Mouse (Mus musculus) CH12.LX (cell line): Measurements from ENCODE around the gene Gzmm. TPM values are rescaled to one million over a fixed set of nuclear protein-coding genes. Genes with fewer than 3 reads are reported as not detected.
A peak's percentile ranks its signal among the peaks of the same experiment; 100 is the strongest.

Experiments used
- DNase-seq: peaks from one replicate; pipeline ENCODE4 v3.0.0-alpha.2; 2013; ENCODE audit errors: extremely low read depth
- H3K27ac ChIP-seq: 2 replicates; pipeline ENCODE4 v1.5.1; 2012; ENCODE audit warnings: low read depth, mild to moderate bottlenecking, control low read depth, moderate library complexity; ENCODE audit not compliant: insufficient read depth
- H3K27me3 ChIP-seq: replicated peaks from 2 replicates; pipeline ENCODE3; 2012; ENCODE audit warnings: inconsistent platforms
- H3K36me3 ChIP-seq, 2 experiments: replicated peaks in 1 of 2; 2 replicates each; pipeline versions ENCODE3 to v1.6.1; 2012; ENCODE audit warnings: inconsistent platforms in 1 of 2, low read length in 1 of 2, mild to moderate bottlenecking in 1 of 2, mixed read lengths in 1 of 2, moderate library complexity in 1 of 2; ENCODE audit not compliant: control insufficient read depth in 1 of 2, insufficient read depth in 1 of 2
- H3K4me1 ChIP-seq, 2 experiments: 2 replicates each; pipeline ENCODE4 v1.6.1; 2012; ENCODE audit warnings: inconsistent platforms in 1 of 2, moderate library complexity in 1 of 2; ENCODE audit not compliant: insufficient read depth in 2 of 2, control insufficient read depth in 1 of 2
- H3K4me2 ChIP-seq: 2 replicates; pipeline ENCODE4 v1.6.1; 2012; ENCODE audit warnings: low read depth, mild to moderate bottlenecking, control low read depth; ENCODE audit not compliant: poor library complexity, insufficient read depth, severe bottlenecking
- H3K4me3 ChIP-seq, 3 experiments: fragments of 150-350 bp in 1 of 3; sonication (generic) in 1 of 3; replicated peaks in 1 of 3; 2 replicates each; pipeline versions ENCODE3 to v1.5.1; 2011 to 2012; ENCODE audit warnings: low read depth in 2 of 3, low read length in 2 of 3, mild to moderate bottlenecking in 2 of 3, moderate library complexity in 2 of 3, control low read depth in 1 of 3, improper control_type of control experiment in 1 of 3, inconsistent platforms in 1 of 3, mixed read lengths in 1 of 3; ENCODE audit not compliant: poor library complexity in 1 of 3
- H3K79me2 ChIP-seq: replicated peaks from 2 replicates; pipeline ENCODE4 v1.6.1; 2012; ENCODE audit warnings: mild to moderate bottlenecking, moderate library complexity; ENCODE audit not compliant: control insufficient read depth, poor library complexity, insufficient read depth, severe bottlenecking; ENCODE audit errors: extremely low read depth
- H3K9ac ChIP-seq: 2 replicates; pipeline ENCODE4 v1.6.1; 2012; ENCODE audit warnings: low read depth, mild to moderate bottlenecking, control low read depth, moderate library complexity; ENCODE audit not compliant: insufficient read depth
- H3K9me3 ChIP-seq: replicated peaks from 2 replicates; pipeline ENCODE3; 2012; ENCODE audit warnings: low read length, inconsistent platforms, mixed read lengths
- CHD1 ChIP-seq: IDR thresholded peaks from 2 replicates; pipeline ENCODE4 v1.6.1; 2012; ENCODE audit warnings: low read depth, low read length, improper control_type of control experiment, inconsistent platforms
- CHD2 ChIP-seq: IDR thresholded peaks from 2 replicates; pipeline ENCODE4 v1.6.1; 2011; ENCODE audit warnings: low read length, improper control_type of control experiment
- E2F4 ChIP-seq: IDR thresholded peaks from 2 replicates; pipeline ENCODE4 v1.6.1; 2011; ENCODE audit warnings: low read depth, low read length, improper control_type of control experiment; ENCODE audit not compliant: insufficient replicate concordance
- EP300 ChIP-seq: IDR thresholded peaks from 2 replicates; pipeline ENCODE4 v1.6.1; 2011; ENCODE audit warnings: low read length, improper control_type of control experiment
- GABPA ChIP-seq: IDR thresholded peaks from 2 replicates; pipeline ENCODE4 v1.6.1; 2012; ENCODE audit warnings: low read depth, low read length, improper control_type of control experiment, inconsistent platforms; ENCODE audit not compliant: insufficient replicate concordance
- JUND ChIP-seq: conservative IDR thresholded peaks from 2 replicates; pipeline ENCODE4 v1.6.1; 2011; ENCODE audit warnings: low read depth, low read length, improper control_type of control experiment
- MAFK ChIP-seq: IDR thresholded peaks from 2 replicates; pipeline ENCODE4 v1.6.1; 2011; ENCODE audit warnings: low read length, improper control_type of control experiment; ENCODE audit not compliant: insufficient replicate concordance
- MAX ChIP-seq: IDR thresholded peaks from 2 replicates; pipeline ENCODE4 v1.6.1; 2011; ENCODE audit warnings: low read length, improper control_type of control experiment
- MAZ ChIP-seq: IDR thresholded peaks from 2 replicates; pipeline ENCODE4 v1.6.1; 2012; ENCODE audit warnings: low read depth, mild to moderate bottlenecking, inconsistent platforms, low read length, improper control_type of control experiment, moderate library complexity
- MEF2A ChIP-seq: IDR thresholded peaks from 2 replicates; pipeline ENCODE4 v1.6.1; 2014; ENCODE audit warnings: low read depth, mild to moderate bottlenecking, inconsistent platforms, low read length, improper control_type of control experiment, borderline replicate concordance
- MXI1 ChIP-seq: IDR thresholded peaks from 2 replicates; pipeline ENCODE4 v1.6.1; 2011; ENCODE audit warnings: mild to moderate bottlenecking, low read depth, low read length, improper control_type of control experiment
- MYC ChIP-seq: IDR thresholded peaks from 2 replicates; pipeline ENCODE4 v1.6.1; 2011; ENCODE audit warnings: low read depth, mild to moderate bottlenecking, improper control_type of control experiment, low read length
- NELFE ChIP-seq: IDR thresholded peaks from 2 replicates; pipeline ENCODE4 v1.6.1; 2011; ENCODE audit warnings: low read depth, low read length, improper control_type of control experiment
- NRF1 ChIP-seq: IDR thresholded peaks from 2 replicates; pipeline ENCODE4 v1.6.1; 2014; ENCODE audit warnings: low read depth, mild to moderate bottlenecking, inconsistent platforms, low read length, improper control_type of control experiment, moderate library complexity
- PAX5 ChIP-seq: IDR thresholded peaks from 2 replicates; pipeline ENCODE4 v1.6.1; 2012; ENCODE audit warnings: low read length, inconsistent platforms, mixed read lengths
- POLR2A ChIP-seq: IDR thresholded peaks from 2 replicates; pipeline ENCODE4 v1.6.1; 2011; ENCODE audit warnings: low read depth, mild to moderate bottlenecking, improper control_type of control experiment, low read length
- POLR2AphosphoS2 ChIP-seq: IDR thresholded peaks from 2 replicates; pipeline ENCODE4 v1.6.1; 2011; ENCODE audit warnings: low read depth, low read length, improper control_type of control experiment
- RAD21 ChIP-seq: IDR thresholded peaks from 2 replicates; pipeline ENCODE4 v1.6.1; 2011; ENCODE audit warnings: low read depth, mild to moderate bottlenecking, low read length, improper control_type of control experiment, moderate library complexity
- USF2 ChIP-seq: conservative IDR thresholded peaks from 2 replicates; pipeline ENCODE4 v1.6.1; 2011; ENCODE audit warnings: low read depth, low read length, improper control_type of control experiment
- ZKSCAN1 ChIP-seq: IDR thresholded peaks from 2 replicates; pipeline ENCODE4 v1.6.1; 2012; ENCODE audit warnings: low read depth, inconsistent platforms, low read length, improper control_type of control experiment, borderline replicate concordance
- ZNF384 ChIP-seq: IDR thresholded peaks from 2 replicates; pipeline ENCODE4 v1.6.1; 2012; ENCODE audit warnings: low read depth, low read length, improper control_type of control experiment, inconsistent platforms
- dilution Hi-C: fragments of 300-500 bp; cut with MboI; formaldehyde crosslinking; loops from 2 replicates; pipeline ENCODE4 v1.14.3; 2020; ENCODE audit warnings: low sequenced_read_pairs; ENCODE audit not compliant: extremely low pct_unique_long_range_greater_than_20kb, extremely low pct_ligation_motif_present
- in situ Hi-C: fragments of 300-500 bp; cut with MboI; formaldehyde crosslinking; loops from 3 replicates; pipeline ENCODE4 v1.14.3; 2019; ENCODE audit warnings: low sequenced_read_pairs, low pct_ligation_motif_present, low pct_unique_long_range_greater_than_20kb, mixed read lengths
- polyA plus RNA-seq: library from polyadenylated mRNA; unstranded; fragments of >175 nt; gene quantifications from 2 replicates; pipeline ENCODE4 v1.2.1, GENCODE M21; 2012; ENCODE audit warnings: low read depth; ENCODE audit not compliant: insufficient read length
- total RNA-seq, 2 experiments: library from RNA; depleted of rRNA; stranded (reverse); fragments of 300-350 nt in 1 of 2; fragments of >200 nt in 1 of 2; gene quantifications; 2 replicates each; pipeline ENCODE4 v1.2.3; 2012 to 2014

Gene Gzmm
- total and polyA plus RNA-seq, 3 experiments: 0.17 to 0.73 (median 0.59) TPM

- no peak for TF ChIP-seq E2F4
These were observed 5.8 kb upstream of the Gzmm start (continued) for GRCm38 (mm10) chr10:79682916-79683582.

GRCm38 (mm10) chr10:79683726-79684640 lies 4.8 kb upstream of the Gzmm start:
- Histone ChIP-seq H3K27ac (peak overlapping the region; percentile 26), H3K36me3 (peaks cover 43 to 56% of the 10 kb centered on the region in 2 experiments), H3K79me2 (peaks cover 31% of the 10 kb centered on the region), H3K4me3 (peak overlapping the region; percentile 92 to 98 (median 93)), H3K4me1 (peaks cover 24 to 41% of the 10 kb centered on the region in 2 experiments), H3K9me3 (no peaks in the 10 kb centered on the region), H3K27me3 (no peaks in the 10 kb centered on the region), H3K4me2 (peak overlapping the region; percentile 69), H3K9ac (peak overlapping the region; percentile 97)
- in situ Hi-C loops: no loop called here
- dilution Hi-C loops: no loop called here
- DNase-seq: no peak
- TF ChIP-seq JUND (no peak), POLR2AphosphoS2 (no peak), ZKSCAN1 (no peak), MAX (no peak), GABPA (no peak), MAZ (no peak), CHD2 (no peak), MXI1 (no peak), RAD21 (no peak), POLR2A (no peak), MEF2A (no peak), USF2 (no peak), MYC (no peak), MAFK (no peak), ZNF384 (no peak), PAX5 (no peak), CHD1 (no peak), NELFE (no peak), EP300 (no peak), NRF1 (no peak; the same call in 1 of the 2 replicates)
